38 mouse cellular contexts compared by ENCODE assay signal in the genomic region with DNA sequence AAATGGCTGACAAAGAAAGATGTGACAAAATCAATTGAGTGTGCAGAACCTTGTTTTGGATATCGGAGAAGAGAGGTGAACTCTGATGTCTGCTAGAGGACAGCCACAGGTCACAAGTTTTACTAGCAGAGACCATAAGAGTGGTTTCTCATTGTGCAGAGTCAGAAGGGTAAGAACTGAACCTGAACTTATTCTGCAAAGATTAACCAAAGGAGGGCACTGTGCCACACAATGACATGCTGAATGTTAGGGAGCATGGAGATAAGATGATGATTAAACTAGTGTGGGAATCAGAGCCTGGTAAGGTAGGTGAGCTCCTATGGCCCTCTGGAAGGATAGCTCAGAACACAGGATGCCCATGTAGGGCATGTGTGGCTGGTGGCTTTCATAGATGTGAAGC. TPM values are rescaled to one million over a fixed set of nuclear protein-coding genes. Genes with fewer than 3 reads are reported as not detected.
A peak's percentile ranks its signal among the peaks of the same experiment; 100 is the strongest.
DNase-seq lines count a peak whose midpoint lies in the region; ATAC-seq and TF ChIP-seq lines count a peak whose summit lies in the region.
"Had no signal": no experiment of that assay in that cellular context is flagged by ENCODE, and none has a peak within 500 bp of the region (broad histone marks: within the 10 kb centered on the region; RNA-seq: fewer than 3 reads in every experiment).

No protein-coding gene starts in this region.

- ATAC-seq in Patski = peak; percentile 54
- ATAC-seq in hindbrain, embryonic 12.5 days (ENCODE audit: low FRiP score) = no peak
- ATAC-seq: forebrain, embryonic 14.5 days; inflammation-experienced regulatory T-cells, adult 6 months; lung, postnatal 0 days; midbrain, embryonic 15.5 days had no signal

- no peaks in the 10 kb centered on the region for H3K27me3 ChIP-seq in Patski
- no peaks in the 10 kb centered on the region for H3K27me3 ChIP-seq in hindbrain, embryonic 12.5 days
- H3K27me3 ChIP-seq: CH12.LX; hindbrain, embryonic 15.5 days; limb, embryonic 13.5 days; midbrain, embryonic 15.5 days; neural tube, embryonic 15.5 days had no signal

- CTCF ChIA-PET in Patski (lab: Charles Lee) = interaction anchor here (1.0 kb wide), 1 partner anchor 26 kb away, joined by 3 read pairs; no protein-coding TSS in a partner anchor

- DNase-seq in adrenal gland, adult 2 months = peak; percentile 50
- DNase-seq in adrenal gland, postnatal 4 days (ENCODE audit: low spot score in 2 of 2) = no peak
- DNase-seq in Patski (ENCODE audit: low read depth, low spot score) = peak; percentile 39
- peak; percentile 97 for DNase-seq in kidney, adult 9 months
- DNase-seq in kidney, postnatal 14 days = peak; percentile 81
- no peak for DNase-seq in yolk sac, embryonic 10.5 days (ENCODE audit: low spot score)
- no peak for DNase-seq in thymus, postnatal 0 days (ENCODE audit: low spot score)
- DNase-seq: adrenal gland, postnatal 10 days; cerebellum, adult 11 months; cerebellum, adult 9-10 months; cerebellum, postnatal 36 days; gastrocnemius, adult 2 months; gastrocnemius, postnatal 36 days; heart, adult 2 months; heart, postnatal 10 days; layer of hippocampus, adult 9-11 months; liver, embryonic 13.5 days; lung, adult 18-20 months; retina, postnatal 1 day; right cerebral cortex, postnatal 14 days had no signal

- H3K4me2 ChIP-seq in hindbrain, embryonic 12.5 days (replicated peaks) = no peak overlapping the region
- H3K4me2 ChIP-seq: heart, embryonic 13.5 days; hindbrain, embryonic 15.5 days; limb, embryonic 13.5 days; liver, embryonic 13.5 days; midbrain, embryonic 15.5 days; neural tube, embryonic 15.5 days had no signal

- no peaks in the 10 kb centered on the region for H3K4me1 ChIP-seq in hindbrain, embryonic 12.5 days
- H3K4me1 ChIP-seq: heart, embryonic 13.5 days; hindbrain, embryonic 15.5 days; limb, embryonic 13.5 days; liver, embryonic 13.5 days; midbrain, embryonic 15.5 days; neural tube, embryonic 15.5 days had no signal

- WGBS in hindbrain, embryonic 12.5 days = 86% methylated on average over 1 of the region's 1 CpGs

- no peak overlapping the region for H3K4me3 ChIP-seq in hindbrain, embryonic 12.5 days
- H3K4me3 ChIP-seq: gastrocnemius, adult 2 months; heart, adult 2 months; heart, embryonic 13.5 days; hindbrain, embryonic 15.5 days; limb, embryonic 13.5 days; liver, embryonic 13.5 days; midbrain, embryonic 15.5 days; neural tube, embryonic 15.5 days had no signal

- POLR2A ChIA-PET in Patski (lab: Charles Lee) = no interaction called here

- in situ Hi-C loops in Patski (cut with MboI; ENCODE audit: low pct_unique_long_range_greater_than_20kb) = no loop called here

- TF ChIP-seq CTCF in Patski (IDR thresholded peaks at IDR 0.05) = no peak

- no peak overlapping the region for H3K9ac ChIP-seq in hindbrain, embryonic 12.5 days
- H3K9ac ChIP-seq: heart, embryonic 13.5 days; hindbrain, embryonic 15.5 days; limb, embryonic 13.5 days; liver, embryonic 13.5 days; midbrain, embryonic 15.5 days; neural tube, embryonic 15.5 days had no signal

- H3K9me3 ChIP-seq in hindbrain, embryonic 12.5 days (replicated peaks) = no peaks in the 10 kb centered on the region
- H3K9me3 ChIP-seq: heart, embryonic 13.5 days; hindbrain, embryonic 15.5 days; limb, embryonic 13.5 days; liver, embryonic 13.5 days; midbrain, embryonic 15.5 days; neural tube, embryonic 15.5 days had no signal

- no peak overlapping the region for H3K27ac ChIP-seq in hindbrain, embryonic 12.5 days
- H3K27ac ChIP-seq: gastrocnemius, adult 2 months; heart, adult 2 months; heart, embryonic 13.5 days; hindbrain, embryonic 15.5 days; limb, embryonic 13.5 days; liver, embryonic 13.5 days; macrophage; midbrain, embryonic 15.5 days; neural tube, embryonic 15.5 days had no signal

- no peaks in the 10 kb centered on the region for H3K36me3 ChIP-seq in hindbrain, embryonic 12.5 days
- H3K36me3 ChIP-seq: heart, embryonic 13.5 days; hindbrain, embryonic 15.5 days; limb, embryonic 13.5 days; liver, embryonic 13.5 days; midbrain, embryonic 15.5 days; neural tube, embryonic 15.5 days had no signal

RNA-seq across cellular contexts. Expression of a gene that starts 4.7 kb away (rescaled TPM):
- under 1 TPM in 1 of 2 experiments, not detected in 1; 0.29 TPM for total RNA-seq in adrenal gland, adult 2 months (2021)
- polyA plus RNA-seq in adrenal gland, adult 2 months (2012; rRNA removed) = not detected in 2 replicates
- 10 to 100 TPM in 1 of 2 experiments, 1 to 10 TPM in 1; 1.0 to 31.4 TPM for total RNA-seq in adrenal gland, postnatal 4 days (2021)
- polyA plus RNA-seq in Patski (2021) = 5.6 TPM
- 0.13 TPM in 1 of 2 replicates, not detected in the other for polyA plus RNA-seq in thymus, postnatal 0 days (2015; fragmentation: Nextera tagmentation; extraction: Ambion mirVana)
- polyA plus RNA-seq in hindbrain, embryonic 12.5 days (2016; fragmentation: Nextera tagmentation; extraction: Ambion mirVana) = 0.10 and 0.12 TPM in 2 replicates
- total RNA-seq: CH12.LX; ES-E14; gastrocnemius, adult 2 months; gastrocnemius, postnatal 36 days; heart, adult 2 months; heart, postnatal 10 days; hematopoietic stem cell, adult 5-6 weeks; left cerebral cortex, adult 18-20 months; left cerebral cortex, postnatal 36 days had no signal
- polyA plus RNA-seq: C2C12; embryonic facial prominence, embryonic 11.5 days; forebrain, embryonic 14.5 days; heart, adult 2 months; heart, embryonic 13.5 days; hindbrain, embryonic 15.5 days; inflammation-experienced regulatory T-cells, adult 6 months; limb, embryonic 13.5 days; liver, embryonic 13.5 days; midbrain, embryonic 15.5 days; neural tube, embryonic 15.5 days had no signal

RNA-seq across cellular contexts. Expression of a gene that starts 9.9 kb away (rescaled TPM):
- 1 to 10 TPM; 1.8 to 3.7 TPM for total RNA-seq in adrenal gland, adult 2 months (2021)
- polyA plus RNA-seq in adrenal gland, adult 2 months (2012; rRNA removed) = 3.1 and 3.9 TPM in 2 replicates
- 1 to 10 TPM; 3.3 to 4.2 TPM for total RNA-seq in adrenal gland, postnatal 4 days (2021)
- not detected for polyA plus RNA-seq in Patski (2021)
- 2.9 and 3.9 TPM in 2 replicates for polyA plus RNA-seq in thymus, postnatal 0 days (2015; fragmentation: Nextera tagmentation; extraction: Ambion mirVana)
- 14.1 and 19.0 TPM in 2 replicates for polyA plus RNA-seq in hindbrain, embryonic 12.5 days (2016; fragmentation: Nextera tagmentation; extraction: Ambion mirVana)
- total RNA-seq: CH12.LX; gastrocnemius, adult 2 months; gastrocnemius, postnatal 36 days; hematopoietic stem cell, adult 5-6 weeks had no signal
- polyA plus RNA-seq: C2C12, macrophage had no signal

RNA-seq across cellular contexts. Expression of a gene that starts 16.1 kb away (rescaled TPM):
- total RNA-seq in adrenal gland, adult 2 months (2021) = 10 to 100 TPM in 1 of 2 experiments, not detected in 1; 53.5 TPM
- 4.0 and 9.7 TPM in 2 replicates for polyA plus RNA-seq in adrenal gland, adult 2 months (2012; rRNA removed)
- total RNA-seq in adrenal gland, postnatal 4 days (2021) = 10 to 100 TPM in 1 of 2 experiments, 1 to 10 TPM in 1; 1.5 to 43.6 TPM
- polyA plus RNA-seq in Patski (2021) = 0.98 TPM
- polyA plus RNA-seq in thymus, postnatal 0 days (2015; fragmentation: Nextera tagmentation; extraction: Ambion mirVana) = 0.36 and 0.54 TPM in 2 replicates
- polyA plus RNA-seq in hindbrain, embryonic 12.5 days (2016; fragmentation: Nextera tagmentation; extraction: Ambion mirVana) = not detected in 2 replicates
- total RNA-seq: CH12.LX; ES-E14; gastrocnemius, adult 2 months; gastrocnemius, postnatal 36 days; heart, adult 2 months; heart, postnatal 10 days; hematopoietic stem cell, adult 5-6 weeks; left cerebral cortex, adult 18-20 months had no signal
- polyA plus RNA-seq: C2C12; embryonic facial prominence, embryonic 11.5 days; forebrain, embryonic 14.5 days; heart, adult 2 months; heart, embryonic 13.5 days; hindbrain, embryonic 15.5 days; inflammation-experienced regulatory T-cells, adult 6 months; liver, embryonic 13.5 days; macrophage; midbrain, embryonic 15.5 days; neural tube, embryonic 15.5 days had no signal

RNA-seq across cellular contexts. Expression of a gene that starts 29.9 kb away (rescaled TPM):
- total RNA-seq in adrenal gland, adult 2 months (2021) = under 1 TPM; 0.14 to 0.29 TPM
- polyA plus RNA-seq in adrenal gland, adult 2 months (2012; rRNA removed) = 0.07 and 0.11 TPM in 2 replicates
- total RNA-seq in adrenal gland, postnatal 4 days (2021) = under 1 TPM; 0.64 to 0.68 TPM
- not detected for polyA plus RNA-seq in Patski (2021)
- not detected in 2 replicates for polyA plus RNA-seq in thymus, postnatal 0 days (2015; fragmentation: Nextera tagmentation; extraction: Ambion mirVana)
- not detected in 2 replicates for polyA plus RNA-seq in hindbrain, embryonic 12.5 days (2016; fragmentation: Nextera tagmentation; extraction: Ambion mirVana)
- total RNA-seq: CH12.LX; ES-E14; heart, adult 2 months; left cerebral cortex, adult 18-20 months; left cerebral cortex, postnatal 36 days had no signal
- polyA plus RNA-seq: C2C12; embryonic facial prominence, embryonic 11.5 days; forebrain, embryonic 14.5 days; heart, adult 2 months; heart, embryonic 13.5 days; hindbrain, embryonic 15.5 days; inflammation-experienced regulatory T-cells, adult 6 months; limb, embryonic 13.5 days; liver, embryonic 13.5 days; lung, postnatal 0 days; macrophage; midbrain, embryonic 15.5 days; neural tube, embryonic 15.5 days; stomach, embryonic 14.5 days had no signal

RNA-seq across cellular contexts. Expression of a gene that starts 31.1 kb away (rescaled TPM):
- under 1 TPM in 1 of 2 experiments, not detected in 1; 0.10 TPM for total RNA-seq in adrenal gland, adult 2 months (2021)
- polyA plus RNA-seq in adrenal gland, adult 2 months (2012; rRNA removed) = 0.03 and 0.17 TPM in 2 replicates
- under 1 TPM; 0.20 to 0.42 TPM for total RNA-seq in adrenal gland, postnatal 4 days (2021)
- polyA plus RNA-seq in Patski (2021) = 2.3 TPM
- 0.64 and 1.4 TPM in 2 replicates for polyA plus RNA-seq in thymus, postnatal 0 days (2015; fragmentation: Nextera tagmentation; extraction: Ambion mirVana)
- 1.0 and 1.3 TPM in 2 replicates for polyA plus RNA-seq in hindbrain, embryonic 12.5 days (2016; fragmentation: Nextera tagmentation; extraction: Ambion mirVana)
- total RNA-seq: gastrocnemius, adult 2 months; gastrocnemius, postnatal 36 days had no signal

Comparison
In these comparisons a context has a peak if more than half of its experiments do, and no peak if none do; other contexts are left out.
1. DNase-seq: peak in adrenal gland, adult 2 months (single experiment), Patski (single experiment), kidney, adult 9 months (single experiment) and kidney, postnatal 14 days (single experiment); none in adrenal gland, postnatal 4 days (0 of 2), yolk sac, embryonic 10.5 days (single experiment) and thymus, postnatal 0 days (single experiment).